Mouse (Mus musculus): ENCODE measurements around the gene Hyal3.

GRCm38 (mm10) chr9:107632478-107632877 is 51.9 kb downstream of the Hyal3 start:
- no peak for TF ChIP-seq CTCF (IDR thresholded peaks at IDR 0.05; ENCODE audit: low read depth, low read length)
- no peak for TF ChIP-seq POLR2A (IDR thresholded peaks at IDR 0.05; ENCODE audit: extremely low read depth, insufficient read depth, low read length)
